ENCODE assay signal across 8 mouse cellular contexts in genomic region chr13:16005517-16005916, GRCm38 (mm10). TPM values are rescaled to one million over a fixed set of nuclear protein-coding genes. Genes with fewer than 3 reads are reported as not detected.
A peak's percentile ranks its signal among the peaks of the same experiment; 100 is the strongest.
DNase-seq lines count a peak whose midpoint lies in the region; ATAC-seq and TF ChIP-seq lines count a peak whose summit lies in the region.

No protein-coding gene starts in this region.

- no peaks in the 10 kb centered on the region for H3K9me3 ChIP-seq in hindbrain, embryonic 11.5 days (ENCODE audit: control insufficient read depth, low read length)
- H3K9me3 ChIP-seq in hindbrain, embryonic 10.5 days, result no peaks in the 10 kb centered on the region
- H3K9me3 ChIP-seq in neural tube, embryonic 15.5 days (replicated peaks), result no peaks in the 10 kb centered on the region

- H3K27ac ChIP-seq in hindbrain, embryonic 11.5 days (ENCODE audit: low read depth, low read length), result no peak overlapping the region
- no peak overlapping the region for H3K27ac ChIP-seq in hindbrain, embryonic 10.5 days
- no peak overlapping the region for H3K27ac ChIP-seq in embryonic fibroblast, embryonic 13.5 days (ENCODE audit: insufficient read depth, low read length)
- H3K27ac ChIP-seq in neural tube, embryonic 15.5 days (replicated peaks), result no peak overlapping the region

- no peak for TF ChIP-seq POLR2A in embryonic fibroblast, embryonic 13.5 days (IDR thresholded peaks at IDR 0.05; ENCODE audit: low read depth, low read length)

- 0 out of 2 replicates have a peak, but pooled peaks have one; percentile 47 for ATAC-seq in hindbrain, embryonic 11.5 days (ENCODE audit: low FRiP score)
- no peak; the same call in 1 of the 2 replicates for ATAC-seq in neural tube, embryonic 15.5 days (ENCODE audit: low FRiP score)

- no peaks in the 10 kb centered on the region for H3K27me3 ChIP-seq in hindbrain, embryonic 11.5 days (ENCODE audit: control insufficient read depth, insufficient read depth, low read length)
- H3K27me3 ChIP-seq in hindbrain, embryonic 10.5 days (ENCODE audit: insufficient read depth, poor library complexity, severe bottlenecking), result peaks cover 7% of the 10 kb centered on the region
- 0 out of 2 replicates have a peak, but pooled peaks cover 1% of the 10 kb centered on the region for H3K27me3 ChIP-seq in neural tube, embryonic 15.5 days (replicated peaks)

- no peaks in the 10 kb centered on the region for H3K36me3 ChIP-seq in hindbrain, embryonic 11.5 days (ENCODE audit: control insufficient read depth, insufficient read depth, low read length)
- H3K36me3 ChIP-seq in hindbrain, embryonic 10.5 days, result no peaks in the 10 kb centered on the region
- no peaks in the 10 kb centered on the region for H3K36me3 ChIP-seq in neural tube, embryonic 15.5 days

- no peak overlapping the region for H3K4me2 ChIP-seq in hindbrain, embryonic 11.5 days (replicated peaks; ENCODE audit: low read depth, low read length)
- H3K4me2 ChIP-seq in neural tube, embryonic 15.5 days, result no peak overlapping the region

- WGBS in hindbrain, embryonic 11.5 days, result 13% methylated on average over 4 of the region's 4 CpGs
- 14% methylated on average over 4 of the region's 4 CpGs for WGBS in hindbrain, embryonic 10.5 days
- WGBS in neural tube, embryonic 15.5 days, result 8% methylated on average over 4 of the region's 4 CpGs

- no peak overlapping the region for H3K9ac ChIP-seq in hindbrain, embryonic 11.5 days (ENCODE audit: low read depth, low read length)
- H3K9ac ChIP-seq in neural tube, embryonic 15.5 days (replicated peaks), result no peak overlapping the region

- H3K4me1 ChIP-seq in hindbrain, embryonic 11.5 days (replicated peaks; ENCODE audit: control insufficient read depth, insufficient read depth, low read length), result no peaks in the 10 kb centered on the region
- no peaks in the 10 kb centered on the region for H3K4me1 ChIP-seq in hindbrain, embryonic 10.5 days (replicated peaks)
- peaks cover 3% of the 10 kb centered on the region; the same call in 1 of the 2 replicates for H3K4me1 ChIP-seq in embryonic fibroblast, embryonic 13.5 days (ENCODE audit: control insufficient read depth, insufficient read depth, low read length)
- H3K4me1 ChIP-seq in neural tube, embryonic 15.5 days, result no peaks in the 10 kb centered on the region

- intact Hi-C loops in left cerebral cortex, postnatal 14 days (cut with DNase I), result loop anchor here (5.0 to 10.0 kb wide), 2 partner anchors 1029 to 1427 kb away; no protein-coding TSS in a partner anchor

- no peak overlapping the region for H3K4me3 ChIP-seq in hindbrain, embryonic 11.5 days (ENCODE audit: low read depth, low read length)
- no peak overlapping the region for H3K4me3 ChIP-seq in hindbrain, embryonic 10.5 days
- no peak overlapping the region for H3K4me3 ChIP-seq in embryonic fibroblast, embryonic 13.5 days (ENCODE audit: insufficient read depth, low read length)
- no peak overlapping the region for H3K4me3 ChIP-seq in neural tube, embryonic 15.5 days (replicated peaks)

- TF ChIP-seq CTCF in embryonic fibroblast, embryonic 13.5 days (IDR thresholded peaks at IDR 0.05; ENCODE audit: borderline replicate concordance, insufficient read depth, low read length), result peak; percentile 80

- DNase-seq in hindbrain, embryonic 11.5 days (ENCODE audit: low spot score), result peak; percentile 48
- DNase-seq in hindbrain, embryonic 10.5 days (ENCODE audit: low spot score), result no peak
- DNase-seq in urinary bladder, postnatal 25 days (ENCODE audit: low spot score), result peak; percentile 40
- no peak for DNase-seq in urinary bladder, postnatal 4 days (ENCODE audit: low spot score in 2 of 2)
- DNase-seq in left cerebral cortex, postnatal 14 days (ENCODE audit: low spot score in 2 of 2), result peak; percentile 71 to 75
- DNase-seq in right cerebral cortex, postnatal 14 days, result peak; percentile 74

RNA-seq across cellular contexts. Expression of gene Inhba, which starts 6.1 kb away (rescaled TPM):
- polyA plus RNA-seq in hindbrain, embryonic 11.5 days (2014; fragmentation: Nextera tagmentation; extraction: Ambion mirVana), result 0.78 and 0.99 TPM in 2 replicates
- 0.09 and 0.14 TPM in 2 replicates for polyA plus RNA-seq in hindbrain, embryonic 10.5 days (2016; fragmentation: Nextera tagmentation; extraction: Ambion mirVana)
- 105 and 296 TPM in 2 replicates for polyA plus RNA-seq in embryonic fibroblast, embryonic 13.5 days (2011; ENCODE audit: insufficient read length, low read depth, missing spikeins)
- total RNA-seq in left cerebral cortex, postnatal 14 days (2021), result 10 to 100 TPM in 1 of 2 experiments, 1 to 10 TPM in 1; 8.2 to 12.1 TPM
- 2.5 and 4.7 TPM in 2 replicates for polyA plus RNA-seq in neural tube, embryonic 15.5 days (2015; fragmentation: Nextera tagmentation; extraction: Ambion mirVana)

Comparison
In these comparisons a context has a peak if more than half of its experiments do, and no peak if none do; other contexts are left out.
1. DNase-seq: peak in hindbrain, embryonic 11.5 days (single experiment), urinary bladder, postnatal 25 days (single experiment), left cerebral cortex, postnatal 14 days (2 of 2) and right cerebral cortex, postnatal 14 days (single experiment); none in hindbrain, embryonic 10.5 days (single experiment) and urinary bladder, postnatal 4 days (0 of 2).
2. RNA of gene Inhba, which starts 6.1 kb away (polyA plus RNA-seq): 105 to 296 TPM in embryonic fibroblast, embryonic 13.5 days; 2.5 to 4.7 TPM in neural tube, embryonic 15.5 days, 0.78 to 0.99 TPM in hindbrain, embryonic 11.5 days and 0.09 to 0.14 TPM in hindbrain, embryonic 10.5 days; every median in the first group is over 10 times any median in the second.